Mouse (Mus musculus): ENCODE data around the gene Plekhh2. TPM values are rescaled to one million over a fixed set of nuclear protein-coding genes. Genes with fewer than 3 reads are reported as not detected.
A peak's percentile ranks its signal among the peaks of the same experiment; 100 is the strongest.
"Not testable (repeated sequence)": the region's sequence is repeated elsewhere in the genome, so short reads cannot be mapped to it uniquely, and the experiment has no call there.

Gene Plekhh2
- total RNA-seq, 2 experiments from 2014 or later: 3.6 to 3.8 TPM

DNA sequence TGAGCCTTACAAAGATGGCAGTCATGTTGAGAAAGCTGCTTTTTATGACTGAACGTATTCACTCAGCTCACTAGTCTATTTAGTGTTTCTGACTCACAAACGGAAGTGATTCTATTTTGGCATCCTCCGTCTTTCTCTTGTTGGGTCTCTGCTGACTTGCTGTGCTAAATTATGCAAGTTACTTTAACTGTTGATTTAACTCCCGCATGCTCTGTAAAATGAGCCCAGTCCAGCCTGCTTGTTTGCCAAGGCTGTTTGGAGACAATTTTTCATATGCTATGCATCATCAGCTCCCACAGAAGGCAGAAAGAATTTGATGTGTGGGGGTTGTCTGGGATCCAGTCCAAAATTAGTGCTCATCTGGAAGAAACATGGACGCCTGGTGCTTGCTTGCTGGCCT is 1.3 kb upstream of the Plekhh2 start:
- intact Hi-C loops (cut with DNase I; ENCODE audit: low total_unique reads): no loop called here
- peak; percentile 38 for DNase-seq

- no peak for DNase-seq
- intact Hi-C loops (cut with DNase I; ENCODE audit: low total_unique reads): no loop called here
These were observed 595 bp upstream of the Plekhh2 start for GRCm38 (mm10) chr17:84510961-84511639.

DNA sequence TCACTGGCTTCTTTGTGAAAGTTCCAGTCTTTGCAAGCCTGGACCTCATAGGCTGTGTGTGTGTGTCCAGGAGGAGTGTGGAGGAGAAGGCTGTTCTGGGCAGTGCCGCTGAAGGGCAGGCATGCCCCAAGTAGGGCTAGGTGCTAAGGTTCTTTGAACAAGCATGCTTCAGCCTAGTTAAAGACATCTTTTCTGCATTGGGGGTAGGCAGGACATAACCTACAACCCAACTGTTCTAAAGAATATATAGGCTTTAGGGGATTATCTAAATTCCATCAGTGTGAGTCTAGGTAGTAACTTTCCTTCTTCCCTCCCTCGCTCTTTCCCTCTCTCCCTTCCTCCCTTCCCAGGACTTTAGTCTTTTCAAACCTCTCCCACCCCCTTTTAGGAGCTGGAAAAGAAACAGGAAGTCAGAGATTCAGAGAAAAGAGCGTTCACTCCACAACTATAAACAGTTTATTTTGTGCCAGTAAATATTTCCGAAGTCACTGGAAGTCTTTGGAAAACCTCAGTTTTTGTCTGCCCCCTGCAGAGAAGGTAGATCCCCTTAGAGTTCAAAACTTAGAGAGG is 906 bp downstream of the Plekhh2 start:
- DNase-seq: no peak
- intact Hi-C loops (cut with DNase I; ENCODE audit: low total_unique reads): no loop called here

DNA sequence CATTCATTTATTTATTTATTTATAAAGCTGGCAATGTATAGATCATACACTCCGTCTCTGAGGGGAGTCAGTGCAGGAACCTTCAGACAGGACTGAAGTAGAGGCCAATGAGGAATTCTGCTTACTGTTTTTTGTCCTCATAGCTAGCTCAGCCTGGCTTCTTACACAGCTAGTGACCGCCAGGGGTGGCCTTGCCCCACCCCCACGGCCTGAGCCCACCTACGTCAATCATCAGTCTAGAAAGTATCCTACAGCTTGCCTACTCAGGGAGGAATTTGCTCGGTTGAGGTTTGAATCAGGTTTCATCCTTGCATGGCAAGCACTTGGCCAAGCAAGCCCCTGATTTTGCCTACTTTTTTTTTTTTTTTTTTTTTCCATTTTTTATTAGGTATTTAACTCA is 4.2 kb downstream of the Plekhh2 start:
- intact Hi-C loops (cut with DNase I; ENCODE audit: low total_unique reads): no loop called here

DNA sequence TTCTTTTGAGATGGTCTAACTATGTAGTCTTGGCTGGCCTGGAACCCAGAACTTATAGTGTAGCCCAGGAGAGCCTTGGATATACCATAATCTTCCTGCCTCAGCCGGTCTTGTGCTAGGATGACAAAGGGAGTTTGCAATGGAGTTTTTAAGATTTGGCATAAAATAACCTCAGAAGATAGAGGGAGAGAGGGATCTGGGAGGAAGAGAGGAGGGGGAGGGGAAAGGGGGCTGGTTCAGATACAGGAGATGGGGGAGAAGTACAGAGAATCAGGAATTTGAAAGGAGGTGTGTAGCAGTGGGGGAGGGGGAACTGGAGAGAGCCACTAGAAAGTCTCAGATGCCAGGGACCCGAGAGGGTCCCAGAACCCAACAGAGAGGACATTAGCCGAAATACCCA is 7.7 kb downstream of the Plekhh2 start:
- intact Hi-C loops (cut with DNase I; ENCODE audit: low total_unique reads): no loop called here
- no peak for DNase-seq

More for the DNA sequence above, 4.2 kb downstream of the Plekhh2 start:
- DNase-seq: no peak

GRCm38 (mm10) chr17:84520057-84520456 is 8.4 kb downstream of the Plekhh2 start:
- intact Hi-C loops (cut with DNase I; ENCODE audit: low total_unique reads): no loop called here
- DNase-seq: no peak

GRCm38 (mm10) chr17:84529356-84529755 is 17.7 kb downstream of the Plekhh2 start:
- no peak for DNase-seq
- intact Hi-C loops (cut with DNase I; ENCODE audit: low total_unique reads): no loop called here

- DNase-seq: no peak
- intact Hi-C loops (cut with DNase I; ENCODE audit: low total_unique reads): no loop called here
These were observed 18.6 kb downstream of the Plekhh2 start for GRCm38 (mm10) chr17:84530202-84530796.

DNA sequence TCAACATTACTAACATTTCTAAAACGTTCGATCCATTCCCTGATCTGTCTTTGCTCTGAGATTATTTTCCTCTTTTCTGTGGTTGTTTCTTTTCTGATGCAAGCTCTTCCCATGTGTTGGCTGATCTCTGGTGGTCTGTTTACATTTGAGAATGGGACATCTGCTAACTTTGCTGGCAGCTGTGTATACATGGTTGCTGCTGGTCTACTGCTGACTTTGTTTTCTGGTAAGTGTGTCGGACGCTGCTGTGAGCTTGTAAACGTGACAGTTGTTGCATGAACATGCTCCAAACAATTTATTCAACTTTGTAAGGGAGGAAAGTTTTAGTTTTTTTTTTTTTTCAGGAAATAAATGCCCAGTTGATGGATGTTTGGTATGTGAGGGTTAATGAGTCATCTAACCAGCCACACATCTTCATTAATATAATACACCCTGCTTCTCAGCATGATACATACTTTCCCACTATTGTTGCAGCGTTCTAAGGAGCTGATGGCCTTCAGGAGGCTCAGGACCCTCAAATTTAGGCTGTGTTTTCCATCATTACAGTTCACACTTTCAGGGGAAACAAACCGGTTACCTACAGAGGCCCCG is 21.3 kb downstream of the Plekhh2 start:
- intact Hi-C loops (cut with DNase I; ENCODE audit: low total_unique reads): no loop called here

GRCm38 (mm10) chr17:84533841-84534240 is 22.1 kb downstream of the Plekhh2 start:
- intact Hi-C loops (cut with DNase I; ENCODE audit: low total_unique reads): no loop called here
- DNase-seq: no peak

More for the DNA sequence above, 21.3 kb downstream of the Plekhh2 start:
- DNase-seq: no peak

DNA sequence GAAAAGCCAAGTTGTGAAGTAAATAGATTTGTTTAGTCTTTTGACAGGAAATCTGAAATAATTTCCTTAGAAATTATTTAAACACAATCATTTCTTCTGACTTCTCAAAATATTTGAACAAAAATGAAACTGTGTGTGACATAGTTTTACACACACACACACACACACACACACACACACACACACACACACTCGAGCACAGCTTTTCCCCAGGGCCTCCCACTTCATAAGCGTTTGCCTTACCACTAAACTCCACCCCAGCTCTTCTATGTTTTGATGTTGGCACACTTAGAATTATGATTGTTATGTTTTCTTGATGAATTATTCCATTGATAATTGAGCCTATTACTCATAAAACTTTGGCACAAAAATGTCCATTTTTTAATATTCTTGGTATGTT is 22.9 kb downstream of the Plekhh2 start:
- intact Hi-C loops (cut with DNase I; ENCODE audit: low total_unique reads): no loop called here
- DNase-seq: no peak

GRCm38 (mm10) chr17:84535226-84535625 is 23.5 kb downstream of the Plekhh2 start:
- intact Hi-C loops (cut with DNase I; ENCODE audit: low total_unique reads): no loop called here
- peak; percentile 46 for DNase-seq

DNA sequence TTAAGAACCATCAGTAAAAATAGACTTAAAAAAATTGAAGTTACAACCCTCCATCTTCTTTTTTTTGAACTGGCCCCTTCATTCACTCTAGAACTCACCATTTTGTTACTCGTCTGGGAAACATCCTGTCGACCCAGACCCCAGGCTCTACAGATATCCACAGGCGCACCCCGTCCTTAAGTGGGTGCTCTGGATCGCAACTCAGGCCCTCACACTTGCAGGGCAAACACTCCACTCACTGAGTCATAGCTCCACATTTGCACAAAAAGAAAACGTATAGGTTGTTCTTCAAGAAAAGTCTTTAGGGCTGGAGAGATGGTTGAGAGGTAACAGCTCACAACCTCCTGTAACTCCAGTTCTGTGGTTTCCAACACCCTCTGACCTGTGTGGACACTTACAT is 25.6 kb downstream of the Plekhh2 start:
- DNase-seq: no peak
- intact Hi-C loops (cut with DNase I; ENCODE audit: low total_unique reads): no loop called here

GRCm38 (mm10) chr17:84537966-84538365 is 26.3 kb downstream of the Plekhh2 start:
- intact Hi-C loops (cut with DNase I; ENCODE audit: low total_unique reads): no loop called here
- DNase-seq: peak; percentile 15

DNA sequence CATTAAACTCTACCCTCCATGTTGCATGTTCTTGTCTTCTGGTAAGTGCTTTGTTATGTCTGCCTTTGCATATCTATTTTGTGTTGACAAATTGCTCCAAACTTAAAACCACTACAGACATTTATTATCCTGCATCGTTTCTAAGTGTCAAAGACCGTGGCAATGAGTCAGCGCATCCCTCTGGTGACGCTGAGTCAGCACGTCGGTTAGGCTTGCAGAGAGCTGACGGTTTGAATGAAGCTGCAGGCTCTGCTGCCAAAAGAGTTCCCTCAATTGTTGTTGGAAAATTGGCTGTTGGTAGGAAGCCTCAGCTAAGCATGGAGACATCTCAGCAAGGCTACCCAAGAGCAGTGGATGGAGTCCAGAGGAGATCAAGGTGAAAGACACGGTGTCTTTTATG is 28.9 kb downstream of the Plekhh2 start:
- intact Hi-C loops (cut with DNase I; ENCODE audit: low total_unique reads): no loop called here
- DNase-seq: peak; percentile 27

GRCm38 (mm10) chr17:84550902-84551877 is 39.5 kb downstream of the Plekhh2 start:
- intact Hi-C loops (cut with DNase I; ENCODE audit: low total_unique reads): no loop called here
- no peak for DNase-seq

GRCm38 (mm10) chr17:84552230-84552629 is 40.5 kb downstream of the Plekhh2 start:
- intact Hi-C loops (cut with DNase I; ENCODE audit: low total_unique reads): no loop called here
- no peak for DNase-seq

- intact Hi-C loops (cut with DNase I; ENCODE audit: low total_unique reads); DNase-seq: not testable (repeated sequence)
These were observed 52.6 kb downstream of the Plekhh2 start for GRCm38 (mm10) chr17:84564264-84564663.

DNA sequence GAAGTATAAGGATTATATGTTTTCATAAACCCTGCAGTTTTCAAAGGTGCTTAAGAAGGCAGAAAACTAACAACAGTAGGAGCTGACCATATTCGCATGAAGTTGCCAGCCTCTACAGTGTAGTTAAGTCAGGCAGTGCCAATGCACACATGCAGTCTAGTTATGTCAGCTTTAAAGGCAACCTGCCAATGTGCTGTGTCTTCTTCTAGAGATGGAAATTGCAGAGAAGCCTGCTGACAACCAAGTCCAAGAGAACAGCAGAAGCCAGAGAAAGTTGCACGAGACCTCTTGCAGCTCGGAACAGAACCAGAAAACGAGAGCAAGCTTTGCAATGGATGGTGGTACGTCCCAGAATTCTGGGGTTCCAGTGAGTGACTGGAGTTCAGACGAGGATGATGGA is 54.1 kb downstream of the Plekhh2 start:
- DNase-seq: no peak
- intact Hi-C loops (cut with DNase I; ENCODE audit: low total_unique reads): no loop called here
